Mouse (Mus musculus) kidney, postnatal 4 days (tissue): Measurements from ENCODE around the gene Tsfm.
"Not testable (repeated sequence)": the region's sequence is repeated elsewhere in the genome, so short reads cannot be mapped to it uniquely, and the experiment has no call there.

Source experiments
- DNase-seq, 2 experiments: peaks; one replicate each; pipeline ENCODE4 v3.0.0; 2021; ENCODE audit warnings: mixed read lengths in 2 of 2

Tsfm gene

DNA sequence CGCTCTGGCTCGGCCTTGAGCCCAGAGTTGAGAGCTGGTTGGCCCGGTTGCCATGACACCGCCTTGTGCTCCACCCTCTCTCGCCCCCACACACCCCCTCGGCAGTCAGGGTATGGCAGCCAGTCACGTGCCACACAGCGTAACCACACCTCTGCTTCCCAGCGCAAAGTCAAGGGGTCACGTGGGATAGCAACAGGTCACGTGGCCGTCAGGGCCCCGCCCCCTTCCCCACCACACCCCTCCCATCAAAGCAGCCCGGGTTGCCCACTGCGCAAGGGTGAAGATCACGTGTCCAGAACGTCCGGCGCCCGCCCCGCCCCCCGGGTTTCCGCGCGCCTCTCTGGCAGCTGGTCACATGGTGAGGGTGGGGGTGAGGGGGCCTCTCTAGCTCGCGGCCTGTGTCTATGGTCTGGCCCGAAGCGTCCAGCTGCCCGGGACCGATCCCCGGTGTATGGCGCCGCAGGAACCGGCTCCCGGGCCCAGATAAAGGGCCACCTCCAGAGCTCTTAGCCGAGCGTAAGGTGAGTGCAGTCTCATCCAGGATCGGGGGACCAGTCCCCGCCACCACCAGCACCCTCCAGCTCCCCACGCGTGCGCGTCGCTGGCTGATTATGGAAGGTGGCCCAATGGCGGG is 32.7 kb upstream of the Tsfm start, which contains the start of gene Cdk4:
Gene Cdk4, plus strand, starts transcription at position 296 of the 634 bp plus-strand sequence.
- DNase-seq = peak; percentile 99 to 100

DNA sequence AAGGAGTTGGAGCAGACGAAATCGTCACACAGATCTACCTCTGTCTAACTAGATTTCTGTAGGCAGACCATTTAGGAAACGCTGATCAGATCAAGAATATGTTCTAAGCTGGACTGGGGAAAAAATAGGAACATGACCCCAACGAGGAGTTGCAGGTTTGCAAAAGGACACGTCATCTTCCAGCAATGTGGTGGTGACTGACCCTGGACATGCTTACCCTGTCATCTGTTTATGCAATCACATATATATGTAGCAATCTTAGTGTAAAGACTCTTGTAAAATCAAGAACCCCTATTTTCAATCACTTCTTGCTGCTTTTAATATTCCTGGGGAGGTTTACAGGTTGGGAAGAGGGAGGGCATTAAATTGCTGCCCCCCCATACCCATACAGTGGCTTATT is 31.9 kb upstream of the Tsfm start:
- no peak for DNase-seq

DNA sequence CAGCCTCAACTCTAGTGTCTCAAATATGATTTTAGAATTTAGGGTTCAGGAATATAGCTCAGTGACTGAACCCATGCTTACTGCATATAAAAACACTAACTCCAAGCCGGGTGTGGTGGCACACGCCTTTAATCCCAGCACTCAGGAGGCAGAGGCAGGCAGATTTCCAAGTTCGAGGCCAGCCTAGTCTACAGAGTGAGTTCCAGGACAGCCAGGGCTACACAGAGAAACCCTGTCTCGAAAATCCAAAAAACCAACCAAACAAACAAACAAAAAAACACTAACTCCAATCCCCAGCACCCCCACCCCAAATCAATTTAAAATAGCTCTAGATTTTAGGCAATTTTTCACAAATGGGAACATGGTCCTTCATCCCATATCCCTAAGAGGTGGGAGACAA is 31.5 kb upstream of the Tsfm start:
- not testable (repeated sequence) for DNase-seq

DNA sequence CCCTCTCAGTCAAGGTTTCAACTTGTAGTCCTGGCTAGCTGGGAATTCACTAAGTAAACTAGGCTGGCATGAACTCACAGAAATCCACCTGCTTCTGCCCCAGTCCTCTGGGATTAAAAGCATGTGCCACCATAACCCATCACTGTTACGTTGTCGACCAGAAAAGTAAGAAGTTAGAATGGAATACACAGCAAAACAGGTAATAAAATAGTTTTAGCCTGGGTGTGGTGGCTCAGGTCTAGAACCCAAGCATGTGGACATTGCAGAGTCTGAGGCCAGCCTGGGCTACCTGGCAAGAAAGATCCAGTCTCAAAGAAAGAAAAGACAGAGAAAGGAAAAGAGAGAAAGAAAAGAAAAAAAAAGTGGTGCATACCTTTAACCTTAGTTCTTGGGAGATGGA is 30.9 kb upstream of the Tsfm start:
- DNase-seq = no peak

DNA sequence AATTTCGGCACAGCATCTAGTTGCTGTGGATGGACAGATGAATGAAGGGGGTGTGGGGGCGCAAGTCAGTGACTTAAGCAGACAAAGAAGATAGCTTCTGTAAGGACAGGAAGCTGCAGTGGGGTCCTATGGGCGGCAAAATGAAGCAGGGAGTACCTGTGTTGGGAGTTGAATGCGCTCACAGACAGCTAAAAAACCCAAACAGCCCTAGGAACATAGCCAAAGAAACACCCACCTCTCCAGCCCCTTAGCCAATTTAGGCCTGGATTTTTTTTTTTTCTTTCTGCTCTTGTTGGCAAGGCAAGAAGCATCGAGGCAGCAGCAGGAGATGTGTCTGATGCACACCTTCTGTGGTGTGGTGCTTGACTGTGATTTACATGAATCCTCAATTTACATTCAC is 30.4 kb upstream of the Tsfm start:
- DNase-seq = no peak

DNA sequence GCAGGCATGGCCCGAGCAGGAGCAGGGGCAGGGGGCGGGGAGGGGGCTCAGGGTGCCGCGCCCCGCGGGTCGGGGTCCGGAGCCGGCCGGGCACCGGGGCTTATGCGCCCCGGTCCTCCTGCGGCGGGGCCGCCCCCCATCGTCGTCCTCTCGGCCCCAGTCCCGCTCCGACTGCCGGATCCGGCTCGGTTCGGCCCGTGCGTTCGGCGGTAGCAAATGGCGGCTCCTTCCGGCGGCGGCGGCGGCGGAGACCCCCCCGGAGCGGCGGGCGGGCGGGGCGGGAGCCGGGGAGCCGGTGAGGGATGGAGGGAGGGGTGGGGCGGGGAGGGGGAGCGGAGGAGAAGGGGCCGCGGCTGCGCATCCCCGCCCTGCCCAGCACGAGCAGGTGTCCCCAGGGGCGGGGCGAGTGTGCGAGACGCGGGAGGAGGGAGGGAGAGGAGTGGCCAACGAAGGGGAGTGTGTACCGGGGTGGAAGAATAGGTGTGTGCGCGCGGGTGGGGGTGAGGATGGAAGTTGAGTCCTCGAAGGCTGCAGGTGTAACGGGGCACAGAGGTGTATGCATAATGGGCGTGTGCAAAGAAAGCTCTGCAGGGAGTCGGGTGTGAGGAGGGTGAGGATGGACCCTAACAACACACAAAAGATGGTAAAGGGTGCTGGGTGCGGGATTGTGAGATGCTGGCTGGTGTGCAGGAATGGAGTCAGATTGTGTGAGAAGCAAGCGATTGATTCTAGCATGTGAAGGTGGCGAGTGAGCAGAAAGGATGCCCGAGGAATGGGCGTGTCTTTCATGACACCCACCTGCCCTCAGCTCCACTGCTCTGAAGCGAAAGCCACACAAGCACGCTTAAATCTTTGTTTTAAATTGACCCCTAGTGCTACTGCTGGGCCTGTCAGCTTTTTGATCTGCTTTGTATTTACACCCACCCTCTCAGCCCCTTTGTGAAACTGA is 29.6 kb upstream of the Tsfm start, which contains the start of gene March9:
Gene March9, minus strand, starts transcription at position 217 of the 949 bp plus-strand sequence.
- peak; percentile 79 to 86 for DNase-seq

DNA sequence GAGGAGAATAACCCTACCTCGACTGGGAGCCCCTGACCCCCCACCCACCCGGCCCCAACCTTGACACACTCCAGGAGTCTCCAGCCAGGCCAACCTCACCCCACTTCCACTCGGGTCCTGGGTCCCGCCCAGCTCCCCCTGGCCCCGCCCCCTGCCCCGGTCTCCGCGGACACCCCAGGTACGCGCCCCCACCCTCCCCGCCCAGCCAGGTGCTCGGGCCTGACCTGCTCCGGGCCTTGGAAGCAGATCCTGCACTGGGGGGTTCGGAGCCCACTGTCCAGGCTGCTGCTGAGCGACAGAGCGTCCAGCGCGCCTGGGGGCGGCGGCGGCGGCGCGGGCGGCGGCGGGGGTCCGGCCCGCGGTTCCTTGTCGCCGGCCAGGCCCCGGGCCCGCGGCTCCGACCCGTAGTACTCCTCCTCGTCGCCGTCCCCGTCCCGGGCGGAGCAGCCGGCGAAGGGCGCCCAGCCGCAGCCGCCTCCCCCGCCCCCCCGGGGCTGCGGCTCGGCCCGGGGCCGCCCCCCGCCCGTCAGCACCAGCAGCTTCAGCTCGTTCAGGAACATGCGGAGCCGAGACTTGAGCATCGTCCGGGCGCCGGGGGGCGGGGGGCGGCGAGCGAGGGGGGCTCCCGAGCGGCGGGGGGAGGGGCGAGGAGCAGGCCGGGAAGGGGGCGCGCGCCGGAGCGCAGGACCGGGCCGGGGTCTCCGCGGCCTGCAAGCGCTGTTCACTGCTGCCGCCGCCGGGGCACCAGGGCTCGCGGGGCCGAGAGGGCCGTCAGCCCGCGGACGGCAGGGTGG is 28.7 kb upstream of the Tsfm start:
- peak; percentile 41 to 62 for DNase-seq

DNA sequence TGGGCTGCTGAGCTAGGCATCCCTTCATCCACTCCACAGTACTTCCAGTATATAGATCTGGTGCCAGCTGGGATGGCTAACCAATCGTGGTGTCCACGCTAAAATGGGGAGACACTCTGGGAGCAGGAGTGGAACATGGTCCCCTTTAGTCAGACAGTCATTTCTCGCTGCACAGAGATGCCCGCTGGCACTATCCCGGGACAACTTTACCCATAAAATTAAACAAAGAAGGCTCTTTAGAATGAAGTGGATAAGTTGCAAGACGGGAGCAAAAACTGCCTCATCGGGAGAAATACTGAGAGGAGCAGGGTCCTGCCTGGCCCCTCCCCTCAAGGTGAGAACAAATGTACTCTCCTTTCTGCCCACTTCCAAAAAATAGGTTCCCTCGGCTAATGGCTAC is 28.1 kb upstream of the Tsfm start:
- DNase-seq = no peak

DNA sequence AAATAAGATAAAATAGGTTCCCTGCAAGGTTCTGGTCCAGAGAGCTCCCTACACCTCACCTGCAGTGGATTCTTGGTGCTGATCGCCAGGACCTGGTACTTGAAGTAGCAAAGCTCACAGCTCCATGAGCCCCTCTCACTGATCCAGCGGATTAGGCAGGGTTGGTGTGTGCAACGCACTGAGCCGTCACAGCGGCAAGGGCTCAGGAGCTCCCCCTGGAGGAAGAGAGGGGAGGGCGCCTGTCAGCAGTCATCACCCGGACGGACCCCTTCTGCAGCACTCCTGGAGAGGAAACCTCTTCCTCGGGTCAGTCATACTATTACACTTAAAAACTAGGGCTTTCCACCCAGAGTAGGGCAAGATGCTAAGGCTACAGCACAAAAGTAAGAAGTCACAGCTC is 27.5 kb upstream of the Tsfm start:
- DNase-seq = peak; percentile 89 to 90

DNA sequence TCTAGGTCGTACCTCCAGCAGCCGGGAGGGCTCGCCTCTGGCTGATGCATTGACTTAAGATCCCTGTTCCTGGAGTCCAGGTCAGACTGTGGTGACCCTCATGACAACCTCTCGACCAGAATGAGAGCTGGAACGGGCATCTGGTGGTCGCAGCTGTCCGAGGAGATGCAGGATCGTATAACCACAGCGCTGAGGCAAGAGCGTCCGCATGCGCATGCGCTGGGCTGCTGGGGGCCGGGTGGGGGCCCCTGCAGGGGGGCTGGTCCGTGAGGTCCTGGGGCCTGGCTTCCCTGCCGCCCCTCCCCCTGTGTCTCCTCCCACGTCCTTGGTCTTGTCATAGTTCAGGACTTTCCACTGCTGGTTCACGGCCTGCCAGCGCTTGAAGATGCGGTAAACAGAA is 25.9 kb upstream of the Tsfm start:
- no peak for DNase-seq

DNA sequence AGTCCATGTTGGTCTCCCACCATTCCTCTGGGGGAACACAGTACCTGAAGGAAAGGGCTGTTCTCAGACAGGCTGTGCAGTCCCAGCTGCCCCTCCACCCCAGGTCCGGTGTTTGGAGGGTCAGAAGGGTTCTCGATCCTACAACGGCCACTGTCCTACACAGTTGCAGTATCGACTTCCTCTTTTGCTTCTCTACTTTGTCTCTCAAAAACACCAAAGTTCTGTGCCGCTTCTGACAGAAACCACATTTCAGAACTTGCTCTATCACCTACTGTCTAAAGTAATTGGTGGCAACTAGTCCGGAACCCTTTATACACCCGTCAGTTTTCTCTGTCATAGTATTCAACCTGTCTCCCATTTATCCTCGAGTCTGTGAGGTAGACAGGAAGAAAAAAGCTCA is 24.8 kb upstream of the Tsfm start:
- DNase-seq = no peak

DNA sequence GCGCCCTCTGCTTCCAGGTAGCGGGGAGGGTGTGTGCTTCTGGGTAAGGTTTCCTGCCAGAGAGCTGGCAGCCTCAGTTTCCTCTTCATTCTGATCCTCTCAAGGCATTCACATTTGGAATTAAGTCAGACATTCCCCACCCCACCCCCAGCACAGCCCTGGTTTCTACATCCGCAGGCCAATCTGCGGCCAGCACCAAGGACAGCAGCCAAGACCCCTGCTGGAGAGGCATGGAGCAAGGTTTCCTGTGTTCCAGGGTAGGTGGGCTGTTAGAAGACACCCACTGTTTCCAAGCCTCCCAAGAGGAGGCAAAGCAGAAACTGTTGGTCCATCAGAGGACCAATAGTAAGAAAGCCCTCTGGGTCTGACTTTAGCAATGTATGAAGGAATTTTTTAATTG is 24.0 kb upstream of the Tsfm start:
- peak; percentile 68 to 70 for DNase-seq

DNA sequence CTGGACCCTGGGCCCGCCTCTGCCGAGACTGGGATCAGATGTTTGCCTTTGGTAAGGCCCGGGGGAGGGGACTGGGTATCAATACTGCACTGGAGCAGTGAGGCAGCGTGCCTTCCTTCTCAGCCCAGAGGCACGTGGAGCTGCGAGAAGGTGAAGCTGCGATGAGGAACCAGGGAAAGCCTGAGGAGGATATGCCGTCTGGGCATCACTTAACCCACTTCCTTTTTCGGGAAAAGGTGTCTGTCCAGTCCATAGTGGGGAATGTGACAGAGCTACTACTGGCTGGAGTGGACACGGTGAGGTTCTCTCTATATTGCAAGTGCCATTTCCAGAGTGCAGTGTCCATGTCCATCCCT is 19.5 kb upstream of the Tsfm start:
- no peak for DNase-seq

DNA sequence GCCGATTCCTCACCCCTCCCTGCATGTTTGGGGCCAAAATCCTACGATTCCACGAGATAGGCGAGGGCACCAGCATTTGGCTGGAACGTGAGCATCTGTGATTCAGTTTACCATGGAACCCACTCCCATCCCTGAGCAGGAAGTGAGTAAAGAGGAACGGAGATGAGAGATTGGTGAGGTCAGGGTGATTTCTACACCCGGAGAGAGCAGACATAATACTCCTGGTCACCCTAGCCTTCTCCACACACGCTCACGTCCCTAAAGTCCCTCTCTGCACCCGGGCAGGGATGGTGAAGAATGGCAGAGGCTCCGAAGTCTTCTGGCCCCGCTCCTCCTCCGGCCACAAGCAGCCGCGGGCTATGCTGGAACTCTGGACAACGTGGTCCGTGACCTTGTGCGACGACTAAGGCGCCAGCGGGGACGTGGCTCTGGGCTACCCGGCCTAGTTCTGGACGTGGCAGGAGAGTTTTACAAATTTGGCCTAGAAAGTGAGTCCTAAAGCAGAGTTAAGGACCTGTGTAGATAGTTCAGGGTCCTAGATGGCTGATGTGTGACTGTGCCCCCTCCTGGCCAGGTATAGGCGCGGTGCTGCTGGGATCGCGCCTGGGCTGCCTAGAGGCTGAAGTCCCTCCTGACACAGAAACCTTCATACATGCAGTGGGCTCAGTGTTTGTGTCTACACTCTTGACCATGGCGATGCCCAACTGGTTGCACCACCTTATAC is 18.9 kb upstream of the Tsfm start:
- peak; percentile 35 to 58 for DNase-seq

DNA sequence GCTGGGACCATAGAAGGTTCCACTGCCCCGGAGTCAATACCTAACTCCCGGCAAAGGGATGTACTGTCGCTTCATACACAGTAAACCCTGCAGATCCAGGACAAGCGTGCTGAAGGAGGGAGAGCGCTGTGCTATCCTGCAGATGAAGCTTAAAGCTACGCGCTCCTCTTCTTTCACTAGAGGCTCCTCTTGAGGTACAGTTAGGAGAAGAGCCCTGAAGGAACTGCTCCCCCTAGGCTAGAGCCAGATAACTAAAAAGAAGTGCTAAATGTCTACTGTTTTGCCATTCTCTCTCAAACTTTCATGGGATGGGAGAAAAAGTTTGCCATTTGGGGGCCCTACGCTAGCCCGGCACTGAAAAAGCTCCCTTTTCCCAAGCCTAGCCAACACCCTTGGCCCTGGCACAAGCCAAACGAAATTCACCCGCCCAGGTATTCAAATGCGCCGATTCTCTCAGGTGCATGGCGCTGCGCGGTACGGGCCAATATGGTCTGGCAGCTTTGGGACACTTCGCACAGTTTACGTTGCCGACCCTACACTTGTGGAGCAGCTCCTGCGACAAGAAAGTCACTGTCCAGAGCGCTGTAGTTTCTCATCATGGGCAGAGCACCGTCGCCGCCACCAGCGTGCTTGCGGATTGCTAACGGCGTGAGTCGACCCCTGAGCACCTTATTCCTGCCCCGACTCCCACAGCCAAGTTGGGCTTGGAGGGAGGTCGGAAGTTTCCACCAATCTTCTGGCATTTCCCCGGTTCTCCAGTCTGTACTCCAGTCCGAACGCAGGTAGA is 18.2 kb upstream of the Tsfm start:
- DNase-seq = no peak

DNA sequence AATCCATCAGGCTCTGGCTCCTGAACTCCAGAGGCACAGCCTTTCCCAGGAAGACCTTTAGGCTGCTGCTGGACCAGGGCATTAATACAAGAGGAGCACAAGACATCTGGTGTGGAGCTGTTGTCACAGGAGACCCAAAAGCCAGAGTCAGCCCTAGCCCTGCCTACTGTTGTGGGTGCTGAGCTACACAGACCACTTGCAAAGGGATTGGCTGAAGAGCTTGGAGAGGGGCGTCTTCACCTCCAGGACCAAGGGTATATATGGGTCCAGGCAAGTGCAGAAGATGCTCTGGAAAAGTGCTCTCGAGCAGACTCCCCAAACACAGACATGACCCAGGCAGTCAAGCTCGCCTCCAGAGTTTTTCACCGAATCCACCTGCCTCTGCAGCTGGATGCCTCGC is 17.3 kb upstream of the Tsfm start, which contains the start of gene Cyp27b1:
Gene Cyp27b1, plus strand, starts transcription at position 297 of the 400 bp plus-strand sequence.
- DNase-seq = no peak

DNA sequence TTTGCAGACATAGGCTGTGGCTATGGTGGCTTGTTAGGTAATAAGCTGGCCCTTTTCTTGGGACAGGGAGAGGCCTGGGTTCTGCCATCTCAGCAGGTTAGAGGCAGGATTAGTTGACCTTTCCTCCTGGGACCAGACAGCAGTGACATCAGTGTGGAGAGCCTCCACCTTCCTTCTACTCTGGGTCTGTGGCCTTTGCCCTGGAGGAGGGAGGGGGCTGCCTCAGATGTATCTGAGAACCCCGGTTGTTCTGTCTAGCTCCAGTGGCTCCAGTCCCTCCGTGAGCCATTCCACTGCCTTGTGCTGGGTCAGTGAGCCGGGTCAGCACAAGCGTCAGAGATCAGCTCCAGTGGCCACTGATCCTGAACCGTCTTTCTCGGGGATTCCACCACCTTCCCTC is 12.5 kb upstream of the Tsfm start:
- DNase-seq = peak; percentile 44 to 65

DNA sequence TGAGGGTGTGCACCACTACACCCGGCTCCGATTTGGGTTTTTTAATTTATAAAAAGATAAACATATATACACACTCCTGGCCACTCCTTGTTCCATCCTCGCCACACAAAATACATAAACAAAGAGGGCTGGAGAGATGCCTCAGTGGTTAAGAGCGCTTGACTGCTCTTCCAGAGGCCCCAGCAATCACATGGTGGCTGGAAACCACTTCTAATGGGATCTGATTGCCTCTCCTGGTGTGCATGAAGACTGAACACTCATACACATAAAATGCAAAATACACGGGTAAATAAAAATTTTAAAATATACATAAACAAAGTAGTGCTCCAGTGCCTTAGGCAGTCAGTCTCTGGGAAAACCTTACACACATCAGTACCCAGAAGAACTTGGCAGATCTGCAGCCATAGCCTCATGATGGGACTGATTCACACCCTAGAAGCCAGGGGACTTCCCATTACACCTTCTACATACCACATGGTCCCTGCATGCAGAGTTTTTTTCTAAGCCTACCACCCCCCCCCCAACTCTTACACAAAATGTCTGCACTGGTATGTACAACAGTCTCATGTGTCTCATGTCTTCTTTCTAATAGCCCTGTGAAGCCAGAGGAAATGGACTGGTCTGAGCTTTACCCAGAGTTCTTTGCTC is 12.0 kb upstream of the Tsfm start:
- no peak for DNase-seq

DNA sequence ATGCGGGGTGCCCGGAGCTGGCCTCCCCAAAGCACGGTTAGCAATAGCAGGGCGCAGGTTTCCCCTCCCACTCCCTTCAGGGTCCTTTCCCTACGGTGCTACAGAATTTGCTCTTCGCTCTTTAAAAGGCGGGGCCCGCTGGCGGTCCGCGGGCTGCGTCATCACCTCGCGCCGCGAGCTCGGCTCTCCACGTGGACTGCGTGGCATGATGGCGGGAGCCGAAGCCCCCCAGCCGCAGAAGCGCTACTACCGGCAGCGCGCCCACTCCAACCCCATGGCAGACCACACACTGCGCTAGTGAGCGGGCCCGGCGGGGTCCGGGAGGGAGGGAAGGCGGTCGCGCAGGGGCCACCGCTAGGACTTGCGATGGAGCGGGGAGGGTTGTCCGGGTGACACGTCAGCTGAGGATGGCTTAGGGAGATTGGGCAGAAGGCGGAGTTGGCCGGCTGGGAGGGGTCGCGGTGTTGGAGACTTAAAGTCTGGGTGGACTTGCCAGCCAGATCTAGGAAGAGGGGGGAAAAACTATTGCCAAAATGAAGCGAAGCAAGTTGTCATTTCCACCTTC is 11.2 kb upstream of the Tsfm start:
- peak; percentile 93 to 95 for DNase-seq

DNA sequence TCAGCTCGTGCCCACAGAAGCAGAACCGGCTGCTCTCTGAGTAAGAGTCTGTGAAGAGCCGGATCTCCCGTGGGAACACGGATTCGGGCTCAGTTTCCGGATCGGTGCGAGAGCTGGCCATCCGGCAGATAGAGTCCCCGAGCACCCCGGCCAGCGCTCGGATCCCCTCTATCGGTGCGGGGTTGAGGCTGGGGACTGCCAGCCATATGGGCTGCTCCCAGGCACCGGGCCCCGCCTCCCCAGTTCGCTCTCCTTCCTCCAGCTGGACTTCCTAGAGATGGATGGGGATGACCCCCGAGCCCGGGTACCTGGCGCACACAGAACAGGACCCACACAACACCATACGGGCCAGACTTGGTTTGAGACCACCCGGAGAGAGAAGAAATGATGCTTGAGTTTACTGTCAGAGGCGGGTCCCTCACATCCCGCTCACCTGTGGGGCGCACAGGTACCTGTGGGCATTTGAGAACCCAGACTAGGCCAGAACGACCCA is 10.7 kb upstream of the Tsfm start, which contains the start of the genes Mettl1 and Eef1akmt3:
Gene Mettl1, plus strand, starts transcription at position 141 of the 493 bp plus-strand sequence.
Gene Eef1akmt3, minus strand, starts transcription at position 240 of the 493 bp plus-strand sequence.
- peak; percentile 61 to 70 for DNase-seq
